Mouse (Mus musculus): ENCODE results near the gene Man2a2.
"Not testable (repeated sequence)": the region's sequence is repeated elsewhere in the genome, so short reads cannot be mapped to it uniquely, and the experiment has no call there.

The Man2a2 gene

DNA sequence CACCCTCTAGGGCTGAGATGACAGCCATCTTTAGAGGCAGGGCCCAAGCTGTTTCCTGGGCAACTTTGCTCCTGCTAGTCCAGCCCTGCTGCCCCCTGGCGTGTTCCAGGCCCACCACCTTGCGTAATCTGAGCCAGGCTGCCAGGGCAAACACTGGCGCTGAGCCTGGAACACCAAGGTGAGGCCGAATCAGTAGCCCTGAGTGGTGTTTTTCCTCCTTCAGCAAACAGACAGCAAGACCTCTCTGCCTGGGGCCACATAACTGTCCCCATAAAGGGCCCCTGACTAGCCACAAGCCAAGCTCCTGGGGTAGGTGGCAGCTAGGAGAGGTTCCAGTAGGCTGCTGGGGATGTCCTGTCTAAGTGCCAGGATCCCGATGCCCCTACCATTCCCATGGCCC is 28.9 kb upstream of the Man2a2 start:
- CTCF ChIA-PET: no interaction called here

DNA sequence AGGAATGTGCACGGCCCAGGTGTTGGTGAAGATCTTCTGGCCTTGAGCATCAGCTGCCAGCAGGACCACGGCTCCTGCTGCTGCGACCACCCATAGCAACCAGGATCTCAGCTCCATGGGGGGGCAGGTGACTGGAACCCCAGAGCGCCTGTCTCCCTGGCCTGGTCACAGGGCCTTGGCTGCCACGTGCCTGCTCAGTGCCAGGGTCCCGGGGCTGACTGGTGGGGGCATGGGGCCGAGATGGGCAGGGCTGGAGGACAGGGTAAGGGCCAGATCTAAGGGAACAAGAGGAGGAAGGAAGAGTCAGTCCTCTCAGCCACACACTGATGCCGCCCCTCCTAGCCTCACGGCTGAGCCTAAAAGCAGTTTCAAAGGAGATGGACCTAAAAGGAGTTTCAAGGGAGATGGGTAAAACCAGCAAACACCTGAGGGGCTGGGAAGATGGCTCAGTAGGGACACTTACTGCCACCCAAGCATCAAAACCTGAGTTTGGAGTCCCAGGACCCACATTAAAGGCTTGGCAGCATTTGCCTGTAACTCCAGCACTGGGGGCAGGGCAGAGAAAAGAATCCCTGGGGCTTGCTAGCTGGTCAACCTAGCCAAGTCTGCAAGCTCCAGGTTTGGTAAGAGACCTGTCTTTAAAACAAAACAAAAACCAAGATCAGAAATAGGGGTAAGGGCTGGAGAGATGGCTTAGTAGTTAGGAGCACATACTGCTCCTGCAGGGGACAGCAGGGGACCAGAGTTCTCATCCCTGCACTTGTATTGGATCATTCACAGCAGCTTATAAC is 27.7 kb upstream of the Man2a2 start:
- CTCF ChIA-PET: no interaction called here

DNA sequence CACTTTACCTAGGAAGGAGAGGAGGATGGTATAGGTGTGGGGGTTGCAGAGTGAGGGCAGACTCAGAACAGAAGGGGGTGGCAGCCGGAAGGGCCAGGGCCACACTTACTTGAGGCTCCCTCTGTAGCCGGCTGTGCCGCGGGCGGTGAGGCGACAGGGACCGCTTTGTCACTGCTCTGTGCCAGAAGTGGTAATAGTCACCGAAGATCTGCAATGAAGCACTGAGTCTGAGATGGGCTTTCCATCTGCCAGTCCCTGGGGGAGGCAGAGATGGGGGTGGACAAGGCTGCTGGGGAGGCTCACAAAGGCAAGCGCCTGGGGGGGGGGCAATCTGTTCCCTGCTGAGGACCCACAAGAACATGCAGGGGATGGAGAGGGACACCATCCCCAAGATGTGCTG is 26.8 kb upstream of the Man2a2 start:
- CTCF ChIA-PET: no interaction called here

DNA sequence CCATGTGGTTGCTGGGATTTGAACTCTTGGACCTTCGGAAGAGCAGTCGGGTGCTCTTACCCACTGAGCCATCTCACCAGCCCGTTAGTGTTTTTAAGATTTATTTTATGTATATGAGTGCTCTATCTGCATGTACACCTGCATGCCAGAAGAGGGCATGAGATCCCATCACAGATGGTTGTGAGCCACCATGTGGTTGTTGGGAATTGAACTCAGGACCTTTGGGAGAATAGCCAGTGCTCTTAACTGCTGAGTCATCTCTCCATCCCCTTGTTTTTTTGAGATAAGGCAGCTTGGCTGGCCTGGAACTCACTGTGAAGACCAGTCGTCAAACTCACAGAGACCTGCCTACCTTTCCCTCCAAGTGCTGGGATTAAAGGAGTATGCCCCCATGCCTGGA is 25.3 kb upstream of the Man2a2 start:
- CTCF ChIA-PET: not testable (repeated sequence)

DNA sequence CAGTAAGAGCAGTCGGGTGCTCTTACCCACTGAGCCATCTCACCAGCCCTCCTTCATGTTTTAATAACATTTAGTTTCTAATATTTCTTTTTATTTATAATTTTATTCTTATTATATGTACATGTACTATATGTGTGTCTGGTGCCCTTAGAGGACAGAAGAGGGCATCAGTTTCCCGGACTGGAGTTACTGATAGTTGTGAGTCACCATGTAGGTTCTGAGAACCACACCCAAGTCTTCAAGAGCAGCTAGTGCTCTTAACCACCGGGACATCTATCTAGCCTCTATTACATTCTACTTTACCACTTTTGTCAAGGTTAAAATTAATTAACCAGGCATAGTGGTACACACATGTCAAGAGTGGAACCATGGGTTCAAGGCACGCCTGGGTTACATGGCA is 23.4 kb upstream of the Man2a2 start:
- CTCF ChIA-PET: no interaction called here

DNA sequence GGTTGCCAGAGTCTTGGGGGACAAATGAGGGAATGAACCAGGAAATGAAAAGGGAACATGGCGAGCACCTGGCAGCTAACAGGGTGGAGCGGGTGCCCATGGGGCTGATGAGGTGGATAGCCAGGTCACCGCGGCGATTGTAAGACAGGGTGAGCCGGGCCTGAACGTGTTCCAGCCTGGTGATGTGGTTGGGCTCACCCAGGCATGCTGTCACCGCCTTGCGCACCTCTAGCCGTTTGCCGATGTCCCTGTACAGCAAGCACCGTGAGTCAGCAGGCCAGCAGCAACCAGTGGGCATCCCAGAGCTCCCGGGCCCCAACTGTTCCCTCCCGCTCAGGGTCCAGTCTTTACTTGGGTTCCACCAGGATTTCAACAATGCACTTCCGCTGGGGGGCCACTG is 20.9 kb upstream of the Man2a2 start:
- CTCF ChIA-PET: no interaction called here

DNA sequence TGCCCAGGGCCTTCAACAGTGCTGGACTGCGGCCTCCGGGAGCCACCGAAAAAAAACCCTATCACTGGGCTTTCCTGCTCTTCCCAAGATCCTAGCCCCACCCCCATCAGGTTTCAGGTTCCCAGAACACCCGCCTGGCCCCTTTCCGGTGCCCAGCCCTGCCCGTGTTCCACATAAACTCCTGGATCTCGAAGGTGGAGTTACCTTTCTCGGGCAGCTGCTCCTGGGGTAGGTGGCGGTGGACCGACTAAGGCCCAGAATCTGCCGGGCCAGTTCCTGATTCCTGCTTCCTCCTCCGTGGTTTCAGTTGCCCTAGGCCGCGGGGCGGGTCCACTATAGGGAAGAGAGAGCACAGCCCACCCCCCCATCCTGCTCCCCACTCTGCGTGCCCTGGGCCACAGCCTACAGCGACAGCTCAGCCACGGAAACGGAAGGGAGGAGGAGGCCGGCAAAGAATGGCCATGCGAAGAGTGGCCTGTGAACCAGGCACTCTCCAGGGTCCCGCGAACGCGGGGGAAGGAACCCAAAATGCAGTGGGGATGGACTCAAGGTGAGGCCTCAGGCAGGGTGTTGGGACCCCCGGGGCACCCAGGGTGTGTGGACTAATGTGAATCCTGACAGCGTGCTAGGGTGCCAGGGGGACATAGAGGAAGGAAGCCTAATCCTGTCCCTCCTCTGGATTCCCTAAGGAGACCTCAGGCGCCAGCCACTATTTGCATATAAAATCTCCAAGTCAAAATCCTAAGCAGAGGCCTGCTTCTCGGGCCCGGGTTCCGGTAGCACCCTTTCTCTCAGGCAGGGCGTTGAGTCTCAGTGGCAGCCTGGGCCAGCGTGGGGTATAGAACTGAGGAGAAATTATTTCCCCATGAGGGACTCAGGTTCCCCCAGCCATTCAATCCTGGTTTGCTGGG is 16.7 kb upstream of the Man2a2 start, which contains the start of gene Fes:
Gene Fes (minus strand): TSS at position 314 of the 911 bp plus-strand sequence.
- CTCF ChIA-PET: no interaction called here

DNA sequence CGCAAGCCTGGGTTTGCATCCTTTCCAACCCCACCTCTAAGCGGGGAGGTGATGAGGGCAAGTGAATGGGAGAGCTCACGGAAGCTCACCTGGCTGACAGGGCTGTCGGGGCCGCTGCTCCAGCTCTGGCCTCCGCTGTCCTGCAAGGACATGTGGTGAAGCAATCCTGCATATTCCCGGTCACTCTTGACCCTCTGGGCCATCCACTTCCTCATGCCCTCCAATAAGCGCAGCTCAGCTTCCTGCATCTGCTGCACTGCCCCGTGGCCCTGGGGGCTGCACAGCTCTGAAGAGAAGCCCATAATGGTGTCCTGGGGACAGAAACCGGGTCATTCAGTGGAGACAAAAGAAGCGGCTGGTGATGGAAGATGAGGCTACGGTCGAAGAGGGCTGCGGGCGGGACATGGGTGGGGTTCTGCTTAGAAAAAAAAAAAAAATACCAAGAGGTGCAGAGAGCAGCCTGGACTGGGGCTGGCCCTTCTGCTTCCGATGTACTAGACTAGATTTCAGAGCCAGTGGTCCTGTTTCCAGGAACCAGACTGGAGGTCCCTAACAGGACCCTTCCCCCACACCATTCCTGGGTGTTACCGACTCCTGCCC is 16.0 kb upstream of the Man2a2 start:
- CTCF ChIA-PET: interaction anchor here (0.7 to 1.0 kb wide), 4 partner anchors 13 to 37 kb away, joined by 4 to 19 read pairs (median 6); no protein-coding TSS in a partner anchor

DNA sequence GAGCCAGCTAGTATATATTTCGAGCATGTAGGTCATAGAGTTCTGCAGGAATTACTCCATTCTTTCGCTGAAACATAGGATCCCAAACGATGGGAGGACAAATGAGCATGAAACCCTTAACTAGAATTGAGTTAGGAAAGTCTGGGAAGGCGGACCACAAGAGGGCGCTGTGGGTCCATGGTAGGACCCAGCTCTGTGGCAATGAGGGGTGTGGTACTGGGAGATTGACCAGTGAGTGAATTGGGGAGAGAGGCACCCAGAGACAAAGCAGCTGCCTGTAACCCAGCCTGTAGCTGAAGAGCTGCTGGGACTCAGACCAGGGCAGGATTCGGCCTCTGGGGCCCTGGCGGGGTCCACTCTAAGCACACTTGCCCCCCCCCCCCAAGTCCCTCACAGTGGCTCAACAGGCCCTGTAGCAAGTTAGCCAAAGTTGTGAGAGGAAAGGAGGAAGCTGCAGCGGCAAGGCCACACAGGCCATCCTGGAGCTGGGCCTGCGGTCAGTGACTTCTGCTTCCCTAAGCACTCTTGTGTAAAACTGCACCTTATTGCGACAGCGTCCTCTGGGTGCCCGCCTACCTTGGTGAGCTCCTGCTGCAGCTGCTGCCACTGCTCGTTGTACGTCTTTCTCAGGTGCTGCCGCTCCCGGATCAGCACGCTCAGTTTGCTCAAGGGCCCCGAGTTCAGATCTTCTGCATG is 15.2 kb upstream of the Man2a2 start:
- CTCF ChIA-PET: interaction anchor here (0.5 to 1.0 kb wide), 9 partner anchors 12 to 798 kb away, joined by 3 to 19 read pairs (median 4); no protein-coding TSS in a partner anchor

DNA sequence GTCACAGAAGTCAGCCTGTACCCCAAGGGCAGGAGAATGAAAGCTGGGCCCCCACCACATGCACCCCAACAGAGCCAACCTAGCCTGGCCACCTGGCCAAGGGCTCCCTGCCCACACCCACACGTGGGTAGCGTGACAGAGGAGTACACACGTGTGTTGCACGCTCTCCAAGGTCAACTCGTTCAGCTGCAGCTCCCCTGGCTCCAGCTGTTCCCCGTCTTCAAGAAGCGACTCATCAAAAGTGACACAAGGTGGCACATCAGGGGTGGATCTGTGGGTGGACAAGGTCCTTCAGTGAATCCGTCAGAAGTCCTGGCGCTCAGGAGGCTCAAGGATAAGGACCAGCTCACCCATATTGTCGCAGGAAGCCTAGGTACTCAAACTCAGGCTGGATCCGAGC is 11.7 kb upstream of the Man2a2 start:
- CTCF ChIA-PET: no interaction called here

DNA sequence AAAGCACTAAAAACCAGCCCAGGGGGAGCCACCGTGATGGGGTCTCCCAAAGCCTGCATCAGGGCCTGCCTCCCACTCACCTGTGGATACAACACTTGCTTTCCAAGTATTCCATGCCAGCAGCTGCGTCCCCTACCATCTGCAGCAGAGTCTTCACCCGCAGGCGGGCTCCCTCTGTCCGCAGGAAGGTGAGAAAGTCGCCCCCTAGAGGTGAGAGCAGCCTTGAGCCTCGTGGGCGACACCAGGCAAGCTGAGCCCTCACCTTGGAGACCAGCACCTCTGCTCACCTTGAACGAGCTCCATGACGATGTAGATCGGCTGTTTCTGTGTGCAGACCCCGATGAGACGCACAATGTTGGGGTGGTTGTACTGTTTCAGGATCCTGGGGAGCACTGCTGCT is 8.4 kb upstream of the Man2a2 start:
- CTCF ChIA-PET: interaction anchor here (0.7 to 2.7 kb wide), 2 partner anchors 38 to 178 kb away, joined by 3 to 10 read pairs; partner anchors contain the start of genes Hddc3 and Unc45a

DNA sequence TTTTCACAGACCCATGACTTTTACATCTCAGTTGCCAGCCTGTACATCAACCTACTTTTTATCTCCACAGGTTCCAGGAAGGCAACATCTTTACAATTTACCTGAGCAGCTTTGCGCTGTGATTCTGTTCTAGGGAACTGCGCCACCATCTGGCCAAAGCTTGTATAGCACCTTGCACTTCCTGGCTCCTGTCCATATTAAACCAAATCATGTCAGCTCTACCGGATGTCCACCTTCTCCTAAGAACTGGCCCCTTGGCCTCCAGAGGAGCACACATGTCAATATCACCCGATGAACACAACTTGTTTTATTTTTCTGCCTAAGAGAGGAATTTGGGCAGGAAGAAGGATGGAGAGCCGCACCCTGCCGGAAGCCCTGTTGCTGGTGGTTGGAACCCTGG is 6.3 kb upstream of the Man2a2 start:
- CTCF ChIA-PET: interaction anchor here (2.7 kb wide), 1 partner anchor 36 kb away, joined by 10 read pairs; the partner anchor contains the start of genes Hddc3 and Unc45a

DNA sequence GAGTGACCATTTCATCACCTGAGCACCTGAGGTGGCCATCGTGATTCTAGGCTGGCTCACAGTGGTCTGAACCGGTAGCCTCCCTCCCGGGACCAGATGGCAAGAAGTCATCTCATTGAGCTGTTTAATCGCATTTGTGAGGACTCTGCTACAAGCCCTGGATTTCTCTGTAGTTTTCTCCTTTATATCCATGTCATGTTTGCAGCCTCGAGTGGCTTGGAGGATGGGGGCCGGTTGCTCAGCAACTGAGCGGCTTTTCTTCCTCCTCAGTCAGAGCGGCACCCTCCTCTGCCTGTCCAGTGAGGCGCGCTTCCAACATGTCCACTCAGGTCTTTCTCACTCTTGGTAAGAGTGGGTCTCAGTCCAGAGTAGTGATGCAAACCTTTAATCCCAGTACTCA is 5.0 kb upstream of the Man2a2 start:
- CTCF ChIA-PET: interaction anchor here (0.6 kb wide), 1 partner anchor 480 kb away, joined by 13 read pairs; no protein-coding TSS in a partner anchor

DNA sequence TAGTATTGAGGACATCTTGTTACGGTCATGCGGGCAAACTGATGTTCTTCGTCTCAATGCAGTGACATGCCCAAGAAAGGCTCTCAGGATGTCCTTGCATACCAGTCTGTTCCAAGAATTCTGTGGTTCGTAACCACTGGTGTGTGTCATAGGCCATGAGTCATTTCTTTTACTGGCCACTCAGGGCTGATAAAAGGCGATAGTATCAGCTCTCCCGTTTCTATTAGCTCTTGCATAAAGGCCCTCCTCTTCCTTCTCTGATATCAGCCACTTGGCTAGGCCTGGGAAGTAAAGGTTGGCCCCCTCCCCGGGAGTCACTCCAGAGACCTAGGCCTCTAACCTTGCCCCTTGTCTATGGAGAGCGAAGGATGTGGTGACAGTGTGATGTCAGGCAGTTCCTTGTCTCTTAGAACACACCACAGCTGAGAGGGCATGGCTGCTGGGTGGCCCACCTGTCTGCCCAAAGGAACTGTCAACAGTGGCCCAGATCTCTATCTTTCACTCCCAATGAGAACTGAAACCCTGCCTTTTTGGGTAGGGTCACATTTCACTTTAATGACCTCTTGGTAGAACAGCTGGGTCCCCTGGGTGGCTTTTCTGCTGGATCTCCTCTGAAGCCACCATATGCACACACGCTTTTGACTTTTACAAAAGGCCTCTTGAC is 4.3 kb upstream of the Man2a2 start:
- CTCF ChIA-PET: no interaction called here

DNA sequence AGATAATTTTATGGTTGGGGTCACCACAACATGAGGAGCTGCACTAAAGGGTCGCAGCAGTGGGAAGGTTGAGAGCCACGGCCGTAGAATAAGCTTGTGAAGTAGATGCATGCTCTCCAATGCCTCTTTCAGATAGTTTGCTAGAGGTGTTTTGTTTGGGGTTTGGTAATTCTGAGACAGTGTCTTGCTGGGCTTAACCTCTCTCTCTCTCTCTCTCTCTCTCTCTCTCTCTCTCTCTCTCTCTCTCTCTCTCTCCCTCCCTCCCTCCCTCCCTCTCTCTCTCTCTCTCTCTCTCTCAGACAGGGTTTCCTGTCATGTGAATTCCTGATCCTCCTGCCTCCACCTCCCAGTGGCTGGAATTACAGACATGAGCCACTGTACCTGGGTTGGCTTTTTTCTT is 3.6 kb upstream of the Man2a2 start:
- CTCF ChIA-PET: interaction anchor here (0.6 to 0.7 kb wide), 2 partner anchors 12 to 260 kb away, joined by 5 to 19 read pairs; no protein-coding TSS in a partner anchor

DNA sequence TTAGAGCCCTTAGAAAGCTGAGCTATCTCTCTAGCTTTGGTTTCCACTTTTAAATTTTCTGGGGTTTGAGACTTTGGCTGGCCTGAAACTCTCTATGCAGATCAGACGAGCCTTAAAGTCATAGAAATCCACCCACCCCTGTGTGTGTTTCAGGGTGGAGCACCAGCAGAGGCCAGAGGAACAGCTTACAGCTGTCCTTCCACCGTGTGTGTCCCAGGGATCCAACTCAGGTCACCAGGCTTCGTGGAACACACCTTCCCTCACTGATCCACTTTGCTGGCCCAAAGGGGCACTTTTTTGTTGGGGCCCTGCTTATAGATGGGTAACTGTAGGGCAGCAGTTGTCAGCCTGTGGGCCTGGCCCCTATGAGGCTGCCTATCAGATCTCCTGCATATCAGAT is 3.1 kb upstream of the Man2a2 start:
- CTCF ChIA-PET: interaction anchor here (0.6 to 0.7 kb wide), 2 partner anchors 12 to 259 kb away, joined by 5 to 19 read pairs; no protein-coding TSS in a partner anchor

DNA sequence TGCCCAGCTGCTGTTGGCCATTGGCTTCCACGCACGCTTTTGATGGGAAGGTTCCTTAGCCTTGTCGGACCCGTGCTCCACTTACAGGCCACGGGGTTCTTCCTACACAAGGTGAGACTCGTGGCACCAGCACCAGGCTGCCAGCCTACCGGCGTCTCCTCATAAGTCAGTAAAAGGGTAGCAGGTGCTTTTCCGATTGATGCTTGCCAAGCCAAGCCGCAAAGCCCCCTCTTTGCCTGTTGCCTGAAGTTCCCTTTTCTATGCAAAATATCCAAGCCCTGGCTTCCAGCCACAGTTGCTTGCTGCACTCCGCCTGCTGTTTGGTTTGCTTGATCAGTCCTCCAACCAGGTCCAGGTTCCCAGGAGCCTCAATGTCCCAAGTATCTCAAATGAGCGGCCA is 2.7 kb upstream of the Man2a2 start:
- CTCF ChIA-PET: interaction anchor here (0.9 to 1.0 kb wide), 2 partner anchors 173 to 233 kb away, joined by 3 to 5 read pairs; no protein-coding TSS in a partner anchor

DNA sequence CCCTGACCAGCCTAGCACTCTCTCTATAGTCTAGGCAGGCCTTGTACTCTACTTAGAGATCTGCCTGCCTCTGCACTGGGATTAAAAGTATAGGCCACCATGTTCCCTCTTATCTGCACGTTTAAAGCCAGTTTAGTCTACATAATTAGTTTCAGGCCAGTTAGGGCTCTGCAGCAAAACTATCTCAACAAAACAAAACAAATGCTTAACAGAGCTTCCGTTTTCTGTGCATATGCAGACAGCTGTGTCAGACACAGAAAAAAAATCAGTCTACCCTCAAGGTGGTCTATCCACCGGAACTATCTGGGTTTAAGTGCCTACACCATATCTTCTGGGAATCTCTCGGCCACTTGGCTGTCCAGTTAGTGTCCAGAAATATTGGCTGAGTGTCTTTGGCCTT is 2.2 kb upstream of the Man2a2 start:
- CTCF ChIA-PET: interaction anchor here (0.6 to 1.0 kb wide), 3 partner anchors 12 to 232 kb away, joined by 3 to 5 read pairs (median 3); no protein-coding TSS in a partner anchor

DNA sequence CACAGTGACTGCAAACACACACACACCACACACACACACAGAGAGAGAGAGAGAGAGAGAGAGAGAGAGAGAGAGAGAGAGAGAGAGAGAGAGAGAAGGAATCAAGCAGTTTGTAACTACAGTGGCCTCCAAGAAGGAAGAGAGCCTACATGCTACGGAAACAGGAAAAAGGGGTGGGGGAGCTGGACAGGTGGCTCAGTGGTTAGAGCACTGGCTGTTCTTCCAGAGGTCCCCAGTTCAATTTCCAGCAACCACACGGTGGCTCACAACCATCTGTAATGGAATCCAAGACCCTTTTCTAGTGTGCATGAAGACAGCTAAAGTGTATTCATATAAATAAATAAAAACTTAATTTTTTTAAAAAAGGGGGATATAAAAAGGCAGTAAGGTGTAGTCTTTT is 1.5 kb upstream of the Man2a2 start:
- CTCF ChIA-PET: interaction anchor here (0.6 to 1.0 kb wide), 4 partner anchors 232 to 281 kb away, joined by 3 to 7 read pairs (median 4); no protein-coding TSS in a partner anchor

DNA sequence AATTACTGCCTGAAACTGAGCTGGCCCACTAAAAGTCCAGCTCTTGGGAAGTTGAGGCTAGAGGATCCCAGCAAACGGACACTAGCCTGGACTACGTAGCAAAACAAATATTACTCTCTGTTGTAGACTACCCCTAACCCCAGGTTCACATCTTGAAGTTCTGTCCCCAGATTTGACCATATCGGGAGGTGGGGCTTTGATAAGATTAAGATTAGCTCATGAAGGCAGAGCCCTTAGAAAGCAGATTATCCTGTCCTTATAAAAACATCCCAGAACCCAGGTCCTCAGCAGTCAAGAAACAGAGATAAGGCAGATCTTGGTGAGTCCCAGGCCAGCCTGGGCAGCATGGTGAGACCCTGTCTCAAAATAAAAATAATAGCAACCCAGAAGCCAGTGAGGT is 991 bp upstream of the Man2a2 start:
- CTCF ChIA-PET: interaction anchor here (0.6 to 0.8 kb wide), 5 partner anchors 41 to 281 kb away, joined by 3 to 12 read pairs (median 3); no protein-coding TSS in a partner anchor
